Mouse (Mus musculus) MEL (cell line): ENCODE results near the gene Tmem30b. TPM values are rescaled to one million over a fixed set of nuclear protein-coding genes. Genes with fewer than 3 reads are reported as not detected.

Experiments used
- DNase-seq: peaks from one replicate; pipeline ENCODE4 v3.0.0; 2011; ENCODE audit warnings: low read depth, low spot score
- H3K27ac ChIP-seq: 2 replicates; pipeline ENCODE4 v1.5.1; 2012; ENCODE audit warnings: low read depth, mild to moderate bottlenecking, control low read depth, low read length, moderate library complexity; ENCODE audit not compliant: control insufficient read depth
- H3K27me3 ChIP-seq, 2 experiments: fragments of 150-350 bp in 1 of 2; sonication (generic) in 1 of 2; 2 replicates each; pipeline ENCODE4 v1.6.1; 2012; ENCODE audit warnings: low read length in 2 of 2, mild to moderate bottlenecking in 2 of 2, improper control_type of control experiment in 1 of 2, moderate library complexity in 1 of 2; ENCODE audit not compliant: insufficient read depth in 2 of 2, control insufficient read depth in 1 of 2
- H3K36me3 ChIP-seq, 2 experiments: 2 replicates each; pipeline ENCODE4 v1.6.1; 2012 to 2014; ENCODE audit warnings: low read length in 2 of 2, improper control_type of control experiment in 1 of 2, inconsistent platforms in 1 of 2, mild to moderate bottlenecking in 1 of 2; ENCODE audit not compliant: insufficient read depth in 2 of 2, control insufficient read depth in 1 of 2
- H3K4me1 ChIP-seq, 2 experiments: fragments of 150-350 bp in 1 of 2; sonication (generic) in 1 of 2; 2 replicates each; pipeline ENCODE4 v1.6.1; 2012; ENCODE audit warnings: low read length in 2 of 2, improper control_type of control experiment in 1 of 2, mild to moderate bottlenecking in 1 of 2; ENCODE audit not compliant: insufficient read depth in 2 of 2, control insufficient read depth in 1 of 2
- H3K4me3 ChIP-seq, 2 experiments: fragments of 150-350 bp in 1 of 2; sonication (generic) in 1 of 2; 2 replicates each; pipeline ENCODE4 v1.5.1; 2012; ENCODE audit warnings: low read depth in 2 of 2, low read length in 2 of 2, mild to moderate bottlenecking in 2 of 2, moderate library complexity in 2 of 2, control low read depth in 1 of 2, improper control_type of control experiment in 1 of 2; ENCODE audit not compliant: control insufficient read depth in 1 of 2, insufficient read depth in 1 of 2
- H3K79me2 ChIP-seq: 2 replicates; pipeline ENCODE4 v1.6.1; 2012; ENCODE audit warnings: mild to moderate bottlenecking, low read length, moderate library complexity; ENCODE audit not compliant: control insufficient read depth, poor library complexity, insufficient read depth
- H3K9ac ChIP-seq: 2 replicates; pipeline ENCODE4 v1.6.1; 2012; ENCODE audit warnings: low read depth, mild to moderate bottlenecking, control low read depth, low read length, moderate library complexity; ENCODE audit not compliant: control insufficient read depth, poor library complexity, severe bottlenecking
- H3K9me3 ChIP-seq: fragments of 150-350 bp; sonication (generic); replicated peaks from 2 replicates; pipeline ENCODE4 v1.6.1; 2012; ENCODE audit warnings: mild to moderate bottlenecking, low read length, improper control_type of control experiment, moderate library complexity; ENCODE audit not compliant: insufficient read depth
- CHD1 ChIP-seq: IDR thresholded peaks from 2 replicates; pipeline ENCODE4 v1.6.1; 2012; ENCODE audit warnings: low read depth, mild to moderate bottlenecking, inconsistent platforms, low read length, improper control_type of control experiment
- CHD2 ChIP-seq: IDR thresholded peaks from 2 replicates; pipeline ENCODE4 v1.6.1; 2011; ENCODE audit warnings: low read length, improper control_type of control experiment
- EP300 ChIP-seq, 2 experiments: IDR thresholded peaks; 2 replicates each; pipeline ENCODE4 v1.6.1; 2011; ENCODE audit warnings: improper control_type of control experiment in 2 of 2, low read length in 2 of 2, low read depth in 1 of 2, mild to moderate bottlenecking in 1 of 2
- GABPA ChIP-seq: IDR thresholded peaks from 2 replicates; pipeline ENCODE4 v1.6.1; 2012; ENCODE audit warnings: low read depth, mild to moderate bottlenecking, inconsistent platforms, low read length, improper control_type of control experiment, moderate library complexity
- JUND ChIP-seq: IDR thresholded peaks from 2 replicates; pipeline ENCODE4 v1.6.1; 2011; ENCODE audit warnings: low read depth, mild to moderate bottlenecking, improper control_type of control experiment, low read length
- MAX ChIP-seq: IDR thresholded peaks from 2 replicates; pipeline ENCODE4 v1.6.1; 2011; ENCODE audit warnings: low read length, improper control_type of control experiment
- MAZ ChIP-seq: IDR thresholded peaks from 2 replicates; pipeline ENCODE4 v1.6.1; 2012; ENCODE audit warnings: low read depth, mild to moderate bottlenecking, inconsistent platforms, low read length, improper control_type of control experiment
- MEF2A ChIP-seq: IDR thresholded peaks from 2 replicates; pipeline ENCODE4 v1.6.1; 2014; ENCODE audit warnings: low read depth, mild to moderate bottlenecking, inconsistent platforms, low read length, improper control_type of control experiment; ENCODE audit not compliant: poor library complexity, insufficient replicate concordance, severe bottlenecking; ENCODE audit errors: extremely low read depth
- MYB ChIP-seq: IDR thresholded peaks from 2 replicates; pipeline ENCODE4 v1.6.1; 2011; ENCODE audit warnings: mild to moderate bottlenecking, low read depth, low read length, improper control_type of control experiment
- MYC ChIP-seq: IDR thresholded peaks from 2 replicates; pipeline ENCODE4 v1.6.1; 2011; ENCODE audit warnings: low read depth, mild to moderate bottlenecking, low read length, improper control_type of control experiment, moderate library complexity
- POLR2A ChIP-seq, 2 experiments: IDR thresholded peaks; 2 replicates each; pipeline ENCODE4 v1.6.1; 2011 to 2012; ENCODE audit warnings: low read length in 2 of 2, mild to moderate bottlenecking in 2 of 2, control low read depth in 1 of 2, improper control_type of control experiment in 1 of 2, low read depth in 1 of 2, moderate library complexity in 1 of 2; ENCODE audit not compliant: control insufficient read depth in 1 of 2, insufficient read depth in 1 of 2, poor library complexity in 1 of 2
- POLR2AphosphoS2 ChIP-seq: IDR thresholded peaks from 2 replicates; pipeline ENCODE4 v1.6.1; 2011; ENCODE audit warnings: low read length, improper control_type of control experiment
- POLR2AphosphoS5 ChIP-seq: IDR thresholded peaks from 2 replicates; pipeline ENCODE4 v1.6.1; 2012; ENCODE audit warnings: low read depth, borderline replicate concordance, mild to moderate bottlenecking, inconsistent platforms, low read length, moderate library complexity, mixed read lengths
- RAD21 ChIP-seq: IDR thresholded peaks from 2 replicates; pipeline ENCODE4 v1.6.1; 2011; ENCODE audit warnings: mild to moderate bottlenecking, low read depth, low read length, improper control_type of control experiment
- RCOR1 ChIP-seq: IDR thresholded peaks from 2 replicates; pipeline ENCODE4 v1.6.1; 2012; ENCODE audit warnings: low read depth, mild to moderate bottlenecking, inconsistent platforms, low read length, improper control_type of control experiment
- SIN3A ChIP-seq: IDR thresholded peaks from 2 replicates; pipeline ENCODE4 v1.6.1; 2012; ENCODE audit warnings: low read length, improper control_type of control experiment, inconsistent platforms
- SMC3 ChIP-seq: IDR thresholded peaks from 2 replicates; pipeline ENCODE4 v1.6.1; 2011; ENCODE audit warnings: low read depth, low read length, improper control_type of control experiment
- TAL1 ChIP-seq: IDR thresholded peaks from 2 replicates; pipeline ENCODE4 v1.6.1; 2012; ENCODE audit warnings: mild to moderate bottlenecking, inconsistent platforms, low read length, moderate library complexity, mixed read lengths
- USF2 ChIP-seq, 2 experiments: IDR thresholded peaks; 2 replicates each; pipeline ENCODE4 v1.6.1; 2011 to 2012; ENCODE audit warnings: improper control_type of control experiment in 2 of 2, low read length in 2 of 2, borderline replicate concordance in 1 of 2, inconsistent platforms in 1 of 2, low read depth in 1 of 2, mild to moderate bottlenecking in 1 of 2; ENCODE audit not compliant: insufficient read depth in 1 of 2
- ZC3H11A ChIP-seq: IDR thresholded peaks from 2 replicates; pipeline ENCODE4 v1.6.1; 2012; ENCODE audit warnings: low read depth, mild to moderate bottlenecking, inconsistent platforms, low read length, improper control_type of control experiment
- ZKSCAN1 ChIP-seq: IDR thresholded peaks from 2 replicates; pipeline ENCODE4 v1.6.1; 2012; ENCODE audit warnings: low read depth, mild to moderate bottlenecking, inconsistent platforms, low read length, improper control_type of control experiment, moderate library complexity
- ZNF384 ChIP-seq: IDR thresholded peaks from 2 replicates; pipeline ENCODE4 v1.6.1; 2012; ENCODE audit warnings: low read depth, mild to moderate bottlenecking, inconsistent platforms, low read length, improper control_type of control experiment
- polyA plus RNA-seq, 2 experiments: library from polyadenylated mRNA; stranded (reverse) in 1 of 2; unstranded in 1 of 2; fragments of >175 nt in 1 of 2; fragments of >200 nt in 1 of 2; gene quantifications; 2 replicates each; pipeline versions ENCODE4 v1.2.1 to v1.2.4; 2012; ENCODE audit warnings: low replicate concordance in 2 of 2, low read depth in 1 of 2; ENCODE audit not compliant: insufficient read length in 2 of 2, insufficient read depth in 1 of 2, missing spikeins in 1 of 2
- total RNA-seq: library from RNA; depleted of rRNA; stranded (reverse); fragments of 300-350 nt; gene quantifications from 2 replicates; pipeline ENCODE4 v1.2.3, GENCODE M21; 2012

Tmem30b gene
- total and polyA plus RNA-seq, 3 experiments, result not detected

- Histone ChIP-seq H3K79me2 (no peaks in the 10 kb centered on the region), H3K9ac (no peak overlapping the region), H3K9me3 (no peaks in the 10 kb centered on the region), H3K4me3 (no peak overlapping the region), H3K36me3 (no peaks in the 10 kb centered on the region), H3K27ac (no peak overlapping the region), H3K27me3 (0 out of 4 replicates have a peak, but pooled peaks cover 0 to 1% of the 10 kb centered on the region in 2 experiments), H3K4me1 (no peaks in the 10 kb centered on the region)
- DNase-seq, result no peak
- TF ChIP-seq MAX (no peak), MYB (no peak), EP300 (IDR thresholded peaks at IDR 0.05; ENCODE audit: low read depth in 1 of 2, low read length in 2 of 2) (no peak), POLR2AphosphoS5 (no peak), TAL1 (no peak), ZC3H11A (no peak), POLR2A (IDR thresholded peaks at IDR 0.05; ENCODE audit: control insufficient read depth in 1 of 2, insufficient read depth in 1 of 2, low read depth in 1 of 2, low read length in 2 of 2, poor library complexity in 1 of 2) (no peak), ZKSCAN1 (no peak)
- TF ChIP-seq, all 39 proteins: peak for 0
Measured at GRCm38 (mm10) chr12:73580811-73581210, 34.6 kb upstream of the Tmem30b start.

- H3K79me2 ChIP-seq, result no peaks in the 10 kb centered on the region
- H3K9ac ChIP-seq, result no peak overlapping the region
- H3K4me1 ChIP-seq, result peaks cover 0 to 2% of the 10 kb centered on the region in 2 experiments; a peak in 1 of 4 replicates
- 0 out of 4 replicates have a peak, but pooled peaks cover 0 to 1% of the 10 kb centered on the region in 2 experiments for H3K27me3 ChIP-seq
- DNase-seq, result no peak
- H3K36me3 ChIP-seq, result no peaks in the 10 kb centered on the region
- H3K9me3 ChIP-seq, result no peaks in the 10 kb centered on the region
- TF ChIP-seq USF2 (IDR thresholded peaks at IDR 0.05; ENCODE audit: borderline replicate concordance in 1 of 2, insufficient read depth in 1 of 2, low read depth in 1 of 2, low read length in 2 of 2) (no peak), JUND (no peak), SMC3 (no peak), MEF2A (no peak), RAD21 (no peak), ZNF384 (no peak), MAZ (no peak), ZKSCAN1 (no peak), CHD2 (no peak), SIN3A (no peak), RCOR1 (no peak), CHD1 (no peak), POLR2AphosphoS5 (no peak), MYC (no peak), GABPA (no peak), POLR2AphosphoS2 (no peak), TAL1 (no peak)
- TF ChIP-seq, all 39 proteins: peak for 0
- Histone ChIP-seq H3K4me3 (no peak overlapping the region), H3K27ac (no peak overlapping the region)
Measured at GRCm38 (mm10) chr12:73578141-73578540, 31.9 kb upstream of the Tmem30b start.
